Mouse (Mus musculus): ENCODE results near the gene Nptn. TPM values are rescaled to one million over a fixed set of nuclear protein-coding genes. Genes with fewer than 3 reads are reported as not detected.
A peak's percentile ranks its signal among the peaks of the same experiment; 100 is the strongest.

Nptn gene
- total RNA-seq (2017) = 321 to 443 TPM (median 357 TPM) in 3 replicates

DNA sequence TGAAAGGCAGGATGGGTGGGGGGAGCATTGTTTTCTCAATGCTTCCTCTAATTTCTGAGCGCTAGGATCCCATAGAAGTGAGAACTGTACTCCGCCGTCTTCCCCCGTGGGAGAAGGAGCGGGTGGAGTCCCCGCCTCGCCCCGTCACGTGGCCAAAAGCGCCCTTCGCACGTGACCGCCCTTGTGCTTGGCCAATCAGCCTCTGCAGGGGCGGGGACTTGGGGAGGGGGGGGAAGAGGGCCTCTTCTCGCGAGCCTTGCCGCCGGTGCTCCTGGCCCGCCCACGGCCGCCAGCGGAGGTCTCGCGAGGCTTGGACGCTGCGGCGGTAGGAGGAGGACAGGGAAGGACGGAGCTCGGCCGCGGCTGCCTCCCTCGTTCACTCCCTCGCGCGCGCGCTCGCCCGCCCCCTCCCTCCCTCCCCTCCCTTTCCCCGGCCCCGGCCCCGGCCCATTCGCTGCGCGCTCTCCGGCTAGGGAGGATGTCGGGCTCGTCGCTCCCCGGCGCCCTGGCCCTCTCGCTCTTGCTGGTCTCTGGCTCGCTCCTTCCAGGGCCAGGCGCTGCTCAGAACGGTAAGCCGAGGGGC lies at the start of gene Nptn:
TSS of gene Nptn (plus strand) at position 283 of the 583 bp plus-strand sequence.
- ATAC-seq (replicated peaks; ENCODE audit: insufficient number of reproducible peaks, low FRiP score, low TSS enrichment, poor library complexity, severe bottlenecking) = peak; percentile 80

DNA sequence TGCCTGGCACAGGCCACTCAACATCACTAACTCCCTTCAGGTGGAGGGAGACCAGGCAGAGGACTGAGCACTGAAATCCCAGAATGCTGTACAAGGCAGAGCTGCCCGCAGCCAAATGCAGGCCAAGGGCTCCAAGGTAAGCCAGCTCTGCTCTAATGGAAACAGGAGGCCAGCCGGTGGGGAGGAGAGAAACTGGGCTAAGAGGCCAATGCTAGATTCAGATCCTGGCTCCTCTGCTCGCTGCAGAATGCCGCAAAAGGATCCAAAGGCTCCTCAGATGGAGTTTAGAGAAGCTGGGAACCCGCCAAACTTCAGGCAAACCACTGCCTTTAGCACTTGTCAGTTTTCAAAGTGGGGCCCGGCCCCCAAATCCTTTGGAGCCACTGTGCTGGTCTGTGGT lies 48.7 kb upstream of the Nptn start:
- no peak for ATAC-seq (replicated peaks; ENCODE audit: insufficient number of reproducible peaks, low FRiP score, low TSS enrichment, poor library complexity, severe bottlenecking)

DNA sequence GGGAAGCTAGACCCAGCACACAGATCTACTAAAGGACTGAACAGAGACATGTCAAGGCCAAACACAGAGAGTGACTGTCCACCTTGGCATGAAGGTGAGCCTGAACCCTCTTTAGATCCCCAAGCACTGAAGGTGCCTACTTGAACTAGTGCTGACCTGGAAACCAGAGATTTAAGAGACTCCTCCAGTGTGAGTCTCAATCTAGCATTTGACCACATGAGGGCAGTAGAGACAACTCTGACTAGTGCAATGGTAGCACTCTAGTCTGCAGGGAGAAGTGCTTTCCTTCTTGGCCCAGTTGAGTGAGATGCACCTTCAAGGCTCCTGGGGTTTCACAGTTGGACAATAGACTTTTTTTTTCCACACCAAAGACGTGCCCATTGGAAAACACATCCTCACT lies 47.3 kb upstream of the Nptn start:
- ATAC-seq (replicated peaks; ENCODE audit: insufficient number of reproducible peaks, low FRiP score, low TSS enrichment, poor library complexity, severe bottlenecking) = peak; percentile 42; the same call in 1 of the 2 replicates

DNA sequence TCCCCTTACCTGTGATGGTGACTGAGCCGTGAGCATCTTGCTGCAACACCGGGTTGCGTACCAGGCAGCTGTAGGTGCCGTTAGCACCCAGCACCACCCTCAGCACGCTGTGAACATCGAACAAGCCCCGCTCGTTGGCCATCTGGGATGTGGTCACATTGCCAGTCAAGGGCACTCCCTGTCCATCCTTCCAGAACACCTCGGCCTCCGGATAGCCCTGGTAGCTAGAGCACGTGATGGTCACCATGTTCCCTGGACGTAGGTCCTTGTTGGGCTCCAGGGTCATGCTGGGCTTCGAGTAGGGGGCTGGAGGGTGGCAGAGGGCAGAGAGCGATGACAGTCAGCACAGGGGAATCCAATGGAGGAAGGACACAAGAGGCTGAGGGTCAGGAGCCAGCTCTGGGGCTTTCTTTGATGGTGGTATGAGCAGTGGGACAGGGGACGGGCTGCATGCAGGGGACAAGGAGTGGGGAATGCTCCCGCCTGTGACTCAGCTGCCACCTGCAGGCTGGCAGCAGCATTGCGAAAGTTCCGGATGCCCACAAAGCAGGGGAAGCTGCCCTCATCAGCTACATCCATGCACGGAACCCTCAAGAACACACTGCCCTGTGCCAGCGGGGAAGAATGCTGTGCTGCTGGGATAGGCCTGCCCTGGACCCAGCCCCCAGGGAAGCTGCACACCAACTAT lies 46.4 kb upstream of the Nptn start:
- peak; percentile 48; the same call in 1 of the 2 replicates for ATAC-seq (replicated peaks; ENCODE audit: insufficient number of reproducible peaks, low FRiP score, low TSS enrichment, poor library complexity, severe bottlenecking)

DNA sequence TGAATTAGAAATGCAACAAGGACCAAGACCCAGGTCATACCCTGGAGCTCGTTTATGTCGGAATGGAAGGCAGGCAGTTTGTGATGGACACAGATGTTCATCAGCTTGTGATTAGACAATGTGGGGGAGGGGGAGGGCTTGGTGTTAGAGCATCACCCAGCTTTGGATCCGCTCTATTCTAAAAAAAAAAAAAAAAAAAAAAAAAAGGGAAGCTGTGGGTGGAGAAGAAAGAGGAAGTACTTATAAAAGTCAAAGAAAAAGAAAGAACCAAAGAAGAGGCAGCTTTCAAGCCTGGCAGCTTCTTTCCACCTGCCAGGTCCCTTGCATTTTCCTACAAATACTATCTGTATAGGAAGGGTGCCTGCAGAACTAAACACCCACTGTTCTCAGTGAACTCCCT lies 44.3 kb upstream of the Nptn start:
- ATAC-seq (replicated peaks; ENCODE audit: insufficient number of reproducible peaks, low FRiP score, low TSS enrichment, poor library complexity, severe bottlenecking) = 0 out of 2 replicates have a peak, but pooled peaks have one; percentile 4

DNA sequence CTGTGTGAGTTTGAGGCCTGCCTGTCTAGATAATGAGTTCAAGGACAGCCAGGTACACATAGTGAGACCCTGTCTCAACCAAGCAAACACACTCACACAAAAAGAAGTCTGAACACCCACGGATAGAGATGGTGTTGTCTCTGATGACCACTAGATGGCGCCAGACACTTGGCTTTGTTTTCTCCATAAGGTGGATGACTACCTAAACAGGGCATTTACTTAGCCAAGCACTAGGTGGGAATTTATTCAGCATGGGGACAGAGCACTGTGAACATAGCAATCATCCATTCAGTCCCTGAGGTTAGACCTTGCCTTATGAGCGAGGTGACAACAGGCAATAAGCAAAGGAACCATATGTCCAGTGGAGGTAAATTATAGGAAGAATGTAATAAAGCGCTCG lies 42.2 kb upstream of the Nptn start:
- ATAC-seq (replicated peaks; ENCODE audit: insufficient number of reproducible peaks, low FRiP score, low TSS enrichment, poor library complexity, severe bottlenecking) = peak; percentile 36

DNA sequence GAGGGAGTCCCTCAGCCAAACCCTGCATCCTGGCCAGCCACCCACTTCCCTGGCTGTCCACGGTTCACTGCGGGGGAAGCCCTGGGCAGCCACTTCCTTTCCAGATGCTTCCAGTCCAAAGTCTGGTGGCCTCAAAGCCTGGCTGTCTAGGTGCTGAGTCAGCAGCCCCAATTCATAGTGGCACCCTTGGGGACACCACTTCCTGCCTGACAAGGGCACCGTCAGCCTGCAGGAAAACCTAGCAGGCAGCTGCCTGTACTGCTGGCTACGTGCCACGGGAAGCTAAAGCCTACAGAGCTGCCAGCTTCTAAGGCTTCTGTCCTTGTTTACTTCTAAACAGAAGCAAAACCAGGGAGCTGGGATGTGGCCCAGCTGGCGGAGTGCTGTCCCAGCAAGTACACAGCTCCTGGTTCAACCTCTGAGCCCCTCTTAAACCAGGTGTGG lies 40.1 kb upstream of the Nptn start:
- ATAC-seq (replicated peaks; ENCODE audit: insufficient number of reproducible peaks, low FRiP score, low TSS enrichment, poor library complexity, severe bottlenecking) = peak; percentile 47; the same call in 1 of the 2 replicates

DNA sequence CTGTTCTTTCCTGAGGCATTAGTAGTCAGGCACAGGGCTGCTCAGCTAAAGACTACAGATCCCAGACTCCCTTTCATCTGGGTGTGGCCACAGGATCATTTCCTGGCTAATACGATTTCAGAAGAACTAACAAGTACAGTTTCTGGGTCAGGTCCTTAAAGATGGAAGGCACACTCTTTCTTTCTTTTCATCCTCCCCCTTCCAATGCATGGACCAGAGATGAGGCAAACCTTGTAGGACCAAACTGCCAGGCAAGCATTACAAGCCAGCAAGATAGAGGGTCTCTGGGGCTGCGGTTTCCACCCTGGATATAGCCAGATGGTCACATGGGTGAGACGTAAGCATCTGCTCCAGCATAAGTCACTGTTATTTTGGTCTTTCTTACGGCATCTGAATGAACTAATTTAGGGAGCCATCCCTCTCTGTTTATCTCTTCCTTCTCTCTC lies 37.1 kb upstream of the Nptn start:
- no peak for ATAC-seq (replicated peaks; ENCODE audit: insufficient number of reproducible peaks, low FRiP score, low TSS enrichment, poor library complexity, severe bottlenecking)

DNA sequence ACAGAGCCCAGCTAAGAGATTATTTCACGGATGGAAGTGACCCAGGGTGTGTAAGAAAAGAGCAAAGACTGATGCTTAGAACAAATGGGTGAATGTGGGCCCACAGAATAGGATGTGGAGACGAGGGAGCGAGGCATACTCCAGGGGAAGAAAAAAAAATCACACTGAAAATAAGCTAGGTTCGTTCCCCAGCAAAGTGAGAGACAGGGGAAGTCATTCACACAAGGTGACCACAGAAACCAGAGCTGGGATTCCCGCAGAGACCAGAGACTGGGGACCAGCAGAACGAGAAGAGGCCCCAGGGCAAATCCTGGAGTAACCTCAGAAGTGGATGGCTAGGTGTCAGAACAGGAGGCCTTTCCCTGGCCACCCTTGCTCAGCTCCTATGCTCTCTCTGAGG lies 36.6 kb upstream of the Nptn start:
- ATAC-seq (replicated peaks; ENCODE audit: insufficient number of reproducible peaks, low FRiP score, low TSS enrichment, poor library complexity, severe bottlenecking) = no peak

DNA sequence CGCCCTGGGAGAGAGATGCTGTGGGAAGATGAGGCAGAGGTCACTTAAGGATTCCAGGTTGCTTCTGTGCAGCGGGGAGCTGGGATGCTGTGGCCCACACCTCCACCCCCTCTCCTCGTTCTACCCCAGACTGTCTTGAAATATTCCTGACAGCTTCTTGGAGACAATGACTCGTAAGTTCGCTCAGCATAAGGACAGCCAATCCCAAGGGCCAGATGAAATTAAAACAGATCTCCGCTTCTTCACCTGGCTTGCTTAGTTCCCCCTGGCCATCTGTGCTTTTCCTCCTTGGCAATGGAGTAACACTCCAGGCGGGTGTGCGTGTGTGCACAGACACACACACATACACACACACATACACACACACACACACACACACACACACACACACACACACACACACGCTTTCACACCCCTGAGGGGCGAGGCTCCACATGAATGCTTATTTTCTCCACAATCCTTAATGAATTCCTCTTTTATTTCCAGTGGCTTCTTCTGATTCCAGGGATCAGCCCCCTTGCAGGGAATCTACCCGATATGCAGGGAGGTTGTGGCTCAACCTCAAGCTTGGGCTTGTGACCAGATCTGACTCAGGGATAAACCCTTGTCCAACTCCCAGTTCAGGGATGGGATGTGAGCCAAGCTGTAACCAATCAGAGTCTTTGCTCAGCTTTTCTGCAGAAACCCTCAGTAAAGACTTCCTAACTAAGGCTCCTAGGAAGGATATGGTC lies 35.2 kb upstream of the Nptn start:
- ATAC-seq (replicated peaks; ENCODE audit: insufficient number of reproducible peaks, low FRiP score, low TSS enrichment, poor library complexity, severe bottlenecking) = no peak

DNA sequence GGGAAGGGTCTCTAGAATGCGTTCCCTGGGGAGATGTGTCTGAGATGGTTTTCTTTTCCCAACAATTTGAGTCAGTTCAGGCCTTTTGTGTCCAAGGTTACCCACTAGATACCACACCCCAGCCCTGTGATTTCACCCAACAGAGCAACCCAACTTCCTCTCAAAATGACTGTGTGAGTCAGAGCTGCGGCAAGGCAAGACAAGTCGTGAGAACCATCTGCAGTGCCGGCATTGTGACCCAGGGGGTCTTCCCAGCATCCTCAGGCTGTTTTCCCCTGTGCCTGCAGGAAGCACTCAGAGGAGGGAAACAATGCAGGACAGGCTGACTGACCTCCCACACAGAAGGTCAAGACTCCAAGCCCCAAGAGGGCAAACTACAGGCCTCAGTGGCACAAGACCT lies 33.1 kb upstream of the Nptn start:
- peak; percentile 55 for ATAC-seq (replicated peaks; ENCODE audit: insufficient number of reproducible peaks, low FRiP score, low TSS enrichment, poor library complexity, severe bottlenecking)

DNA sequence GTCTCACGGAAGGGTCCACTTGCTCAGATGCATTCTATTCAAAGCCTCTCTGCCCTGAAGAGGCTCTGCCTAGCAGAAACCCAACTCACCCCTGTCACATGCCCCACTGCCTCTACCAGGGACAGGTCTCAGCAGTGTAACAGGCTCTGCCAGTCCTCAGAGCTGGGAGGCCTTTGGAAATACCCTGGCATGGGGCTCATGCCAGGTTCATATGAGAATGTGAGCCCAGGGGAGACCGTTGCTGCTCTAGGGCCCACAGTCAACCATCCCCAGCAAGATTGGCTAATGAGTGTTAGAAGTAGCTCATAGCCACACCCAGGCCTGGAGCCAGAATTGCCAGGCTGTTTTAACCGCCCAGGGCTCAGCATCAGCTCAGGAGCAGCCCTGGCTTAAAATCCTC lies 32.3 kb upstream of the Nptn start:
- ATAC-seq (replicated peaks; ENCODE audit: insufficient number of reproducible peaks, low FRiP score, low TSS enrichment, poor library complexity, severe bottlenecking) = no peak

DNA sequence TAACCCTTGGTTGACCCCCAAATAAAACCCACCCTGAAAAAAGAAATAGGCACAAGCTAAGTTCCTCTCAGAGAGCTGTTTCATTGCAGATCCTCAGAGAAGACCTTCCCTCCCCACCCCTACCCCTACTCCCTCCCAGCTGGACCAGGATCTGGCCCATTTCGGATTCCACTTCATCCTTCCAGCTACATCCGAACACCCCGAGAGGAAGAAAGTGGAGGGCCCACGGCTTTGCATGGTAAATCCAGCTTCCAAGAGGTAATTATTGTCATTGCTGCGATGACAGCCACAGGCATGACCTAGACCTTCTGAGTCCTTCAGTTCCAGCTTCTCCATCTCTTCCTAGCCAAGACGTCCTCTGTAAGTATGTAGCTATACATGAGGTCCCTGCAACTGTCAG lies 31.1 kb upstream of the Nptn start:
- no peak for ATAC-seq (replicated peaks; ENCODE audit: insufficient number of reproducible peaks, low FRiP score, low TSS enrichment, poor library complexity, severe bottlenecking)

DNA sequence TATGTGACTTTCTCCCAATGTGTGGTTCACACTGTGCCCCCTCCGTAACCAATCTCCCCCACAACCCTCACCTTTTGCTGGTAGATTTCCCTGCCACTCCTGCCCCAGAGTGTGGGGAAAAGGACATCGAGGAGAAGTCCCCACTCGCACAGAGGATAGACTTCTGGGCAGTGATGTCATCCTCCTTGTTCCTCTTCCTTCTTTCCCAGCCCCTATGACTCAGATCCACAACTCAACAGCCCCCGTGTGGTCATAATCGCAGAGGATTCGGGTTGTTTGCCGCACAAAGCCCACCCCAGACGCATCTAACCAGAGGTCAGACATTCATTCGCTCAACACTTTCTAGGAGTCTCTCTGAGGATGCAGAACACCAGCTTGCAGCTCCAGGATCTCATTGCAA lies 30.0 kb upstream of the Nptn start:
- peak; percentile 48; the same call in 1 of the 2 replicates for ATAC-seq (replicated peaks; ENCODE audit: insufficient number of reproducible peaks, low FRiP score, low TSS enrichment, poor library complexity, severe bottlenecking)

DNA sequence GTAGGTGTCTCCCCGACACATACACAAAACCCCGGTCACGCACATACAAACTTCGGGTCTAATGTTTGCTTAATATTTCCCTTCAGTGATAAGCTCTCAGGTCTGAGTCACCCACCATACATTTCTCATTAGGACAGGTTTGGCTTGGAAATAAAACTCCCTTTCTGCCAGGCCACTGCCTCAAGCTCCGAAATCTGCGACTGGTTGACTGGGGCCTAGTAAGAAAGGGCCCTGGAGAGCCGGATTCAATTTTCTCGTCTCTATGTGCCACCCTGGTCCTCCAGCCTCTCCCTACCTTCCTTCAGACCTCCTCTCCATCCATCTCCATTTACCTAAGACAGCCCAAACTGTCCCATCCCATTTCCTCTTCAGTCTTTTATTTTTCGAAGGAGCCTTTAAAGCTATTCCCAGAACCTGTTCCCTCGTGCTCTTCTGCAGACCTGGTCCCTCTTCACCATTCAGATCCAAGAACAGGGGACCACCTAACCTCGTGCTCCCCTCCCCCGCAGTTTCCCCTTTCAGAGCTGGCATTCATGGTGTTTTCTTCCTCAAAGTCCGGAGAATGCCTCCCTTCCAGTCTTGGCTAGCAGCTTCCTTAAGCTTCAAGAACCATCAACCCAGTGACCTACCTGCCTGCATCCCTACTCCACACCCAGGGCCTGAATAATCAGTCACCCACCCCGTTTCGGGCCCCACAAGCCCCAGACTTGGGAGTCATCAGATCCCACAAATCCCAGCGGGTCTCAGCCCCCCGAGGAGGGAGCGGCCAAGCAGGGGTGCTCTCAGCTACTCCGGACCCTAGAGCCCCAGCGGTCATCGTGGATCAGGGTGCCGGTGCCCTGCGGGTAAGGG lies 27.8 kb upstream of the Nptn start:
- no peak for ATAC-seq (replicated peaks; ENCODE audit: insufficient number of reproducible peaks, low FRiP score, low TSS enrichment, poor library complexity, severe bottlenecking)

DNA sequence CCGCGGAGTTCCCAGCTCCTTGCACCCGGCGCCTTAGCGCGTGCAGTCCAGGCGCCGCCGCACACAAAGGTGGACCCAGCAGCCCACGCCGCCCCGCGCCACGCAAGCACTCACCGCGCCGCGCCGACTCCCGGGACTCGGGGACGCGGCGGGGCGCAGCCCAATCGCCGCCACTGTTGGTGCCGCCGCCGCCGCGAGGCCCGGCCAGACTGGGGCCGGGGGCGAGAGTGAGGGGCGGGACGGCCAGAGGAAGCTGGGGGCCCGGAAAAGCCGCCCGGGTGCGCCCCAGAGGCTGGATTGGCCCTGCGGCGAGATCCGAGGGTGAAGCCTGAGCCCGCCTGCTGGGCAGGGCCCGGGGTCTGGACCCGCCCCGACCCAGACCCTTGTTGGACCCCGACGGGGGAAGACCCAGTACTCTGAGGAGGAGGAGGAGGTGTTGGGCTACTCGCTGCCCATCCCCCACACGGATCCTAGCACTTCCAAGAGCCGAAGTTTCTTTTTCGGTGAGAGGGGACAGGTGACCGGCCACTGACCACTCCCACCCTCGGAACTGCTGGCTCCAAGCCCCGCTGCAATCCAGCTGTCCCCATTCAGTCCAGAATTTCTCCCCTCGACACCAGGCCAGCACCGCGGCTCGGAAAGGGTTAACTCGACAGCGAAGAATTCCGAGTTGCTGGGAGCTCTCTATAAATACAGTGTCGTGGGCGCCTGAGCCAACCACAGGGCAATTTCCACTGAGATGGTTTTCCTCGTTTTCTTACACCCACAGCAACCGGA lies 26.9 kb upstream of the Nptn start, which contains the start of gene Cd276:
TSS of gene Cd276 (minus strand) at position 530 of the 777 bp plus-strand sequence.
- ATAC-seq (replicated peaks; ENCODE audit: insufficient number of reproducible peaks, low FRiP score, low TSS enrichment, poor library complexity, severe bottlenecking) = no peak

DNA sequence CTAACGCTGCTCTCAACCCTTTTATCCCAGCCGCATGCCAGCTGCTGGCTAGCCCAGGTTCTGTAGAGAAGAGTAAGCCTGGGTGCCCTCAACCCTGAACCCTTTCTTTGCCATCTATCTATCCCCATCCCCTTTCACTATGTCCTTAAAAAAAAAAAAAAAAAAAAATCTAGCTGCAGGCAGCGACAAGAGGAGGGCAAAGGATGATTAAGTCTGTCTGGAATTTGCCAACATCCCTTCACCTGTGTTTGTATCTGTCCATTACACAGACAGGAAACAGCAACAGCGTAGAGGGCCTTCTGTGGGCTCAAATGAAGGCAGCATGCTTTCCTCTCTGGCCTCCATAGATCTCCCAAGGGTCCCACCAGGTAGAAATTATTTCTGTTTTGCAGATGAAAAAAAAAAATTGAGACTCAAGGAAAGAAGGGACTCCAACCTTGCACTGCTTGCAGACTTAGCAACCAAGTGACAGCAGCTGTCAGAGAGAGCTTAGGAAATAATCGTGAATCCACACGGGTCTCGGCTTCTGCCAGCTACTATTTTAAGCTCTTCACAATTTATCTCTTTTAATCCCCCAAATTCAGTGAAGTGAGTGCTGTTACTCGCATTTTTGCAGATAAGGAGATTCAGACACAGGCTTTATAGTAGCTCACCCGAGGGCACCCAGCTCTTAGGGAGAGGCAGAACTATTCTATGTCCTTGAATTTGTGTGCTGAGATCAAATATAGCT lies 26.2 kb upstream of the Nptn start:
- ATAC-seq (replicated peaks; ENCODE audit: insufficient number of reproducible peaks, low FRiP score, low TSS enrichment, poor library complexity, severe bottlenecking) = no peak

All from monocyte, adult 5-6 weeks (primary cell).